Mouse (Mus musculus) embryonic fibroblast, embryonic 13.5 days (primary cell): ENCODE data around the gene Tbc1d2. TPM values are rescaled to one million over a fixed set of nuclear protein-coding genes. Genes with fewer than 3 reads are reported as not detected.

ENCODE experiments used
- H3K27ac ChIP-seq: 2 replicates; pipeline ENCODE4 v1.5.1; 2012; ENCODE audit warnings: low read length, control low read depth, inconsistent platforms; ENCODE audit not compliant: insufficient read depth
- H3K4me1 ChIP-seq: 2 replicates; pipeline ENCODE4 v1.6.1; 2011; ENCODE audit warnings: low read length; ENCODE audit not compliant: control insufficient read depth, insufficient read depth
- H3K4me3 ChIP-seq: 2 replicates; pipeline ENCODE4 v1.5.1; 2011; ENCODE audit warnings: mild to moderate bottlenecking, control low read depth, low read length; ENCODE audit not compliant: insufficient read depth
- CTCF ChIP-seq: IDR thresholded peaks from 2 replicates; pipeline ENCODE4 v1.5.1; 2011; ENCODE audit warnings: mild to moderate bottlenecking, control low read depth, low read length, moderate library complexity, borderline replicate concordance; ENCODE audit not compliant: insufficient read depth
- POLR2A ChIP-seq: IDR thresholded peaks from 2 replicates; pipeline ENCODE4 v1.6.1; 2011; ENCODE audit warnings: low read depth, mild to moderate bottlenecking, control low read depth, low read length, moderate library complexity
- polyA plus RNA-seq: library from polyadenylated mRNA; stranded (reverse); fragments of >200 nt; gene quantifications from 2 replicates; pipeline ENCODE4 v1.2.4, GENCODE M21; 2011; ENCODE audit warnings: low read depth; ENCODE audit not compliant: missing spikeins, insufficient read length

Tbc1d2 gene
- polyA plus RNA-seq, 1 experiment = 5.6 TPM

DNA sequence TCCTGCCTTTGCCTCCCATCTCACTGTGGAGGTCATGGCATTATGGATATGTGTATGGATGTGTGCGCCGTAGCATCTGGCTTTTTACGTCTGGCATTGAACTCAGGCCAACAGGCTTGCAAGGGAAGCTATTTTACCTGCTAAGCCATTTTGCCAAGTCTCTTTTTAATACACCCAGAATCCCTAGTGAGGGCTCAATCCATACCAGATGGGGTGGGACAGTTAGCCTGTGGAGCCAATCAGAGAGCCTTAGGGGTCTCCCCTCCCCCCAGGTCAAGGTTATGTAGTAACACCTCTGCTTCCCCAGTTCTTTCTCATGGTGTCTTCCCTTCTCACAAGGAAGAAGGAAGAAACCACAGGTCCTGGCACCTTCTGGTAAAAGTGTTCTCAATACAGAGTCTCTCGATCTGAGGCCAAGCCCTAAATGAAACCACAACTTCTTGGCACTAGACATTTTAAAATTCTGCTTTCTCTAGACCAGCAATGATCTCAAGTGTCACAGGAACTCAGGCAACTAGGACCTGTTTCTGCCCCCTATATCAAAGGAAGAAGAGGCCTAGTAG lies 84.5 kb downstream of the Tbc1d2 start:
- Histone ChIP-seq H3K4me3 (no peak overlapping the region), H3K27ac (no peak overlapping the region), H3K4me1 (no peaks in the 10 kb centered on the region)
- TF ChIP-seq CTCF (no peak), POLR2A (no peak)

- H3K27ac ChIP-seq = no peak overlapping the region
- no peaks in the 10 kb centered on the region for H3K4me1 ChIP-seq
- no peak overlapping the region for H3K4me3 ChIP-seq
- TF ChIP-seq CTCF = no peak
- TF ChIP-seq POLR2A = no peak
Measured at GRCm38 (mm10) chr4:46564247-46564646, 85.8 kb downstream of the Tbc1d2 start.

- Histone ChIP-seq H3K4me1 (no peaks in the 10 kb centered on the region), H3K27ac (no peak overlapping the region), H3K4me3 (no peak overlapping the region)
- TF ChIP-seq POLR2A = no peak
- TF ChIP-seq CTCF = no peak
Measured at GRCm38 (mm10) chr4:46563847-46564246, 86.2 kb downstream of the Tbc1d2 start.

GRCm38 (mm10) chr4:46562841-46563240 lies 87.2 kb downstream of the Tbc1d2 start:
- Histone ChIP-seq H3K4me1 (no peaks in the 10 kb centered on the region), H3K4me3 (no peak overlapping the region), H3K27ac (no peak overlapping the region)
- TF ChIP-seq CTCF = no peak
- no peak for TF ChIP-seq POLR2A

- TF ChIP-seq POLR2A (no peak), CTCF (no peak)
- H3K4me3 ChIP-seq = no peak overlapping the region
- no peaks in the 10 kb centered on the region for H3K4me1 ChIP-seq
- no peak overlapping the region for H3K27ac ChIP-seq
Measured at GRCm38 (mm10) chr4:46562037-46562436, 88.0 kb downstream of the Tbc1d2 start.

GRCm38 (mm10) chr4:46560069-46560705 lies 89.8 kb downstream of the Tbc1d2 start:
- Histone ChIP-seq H3K27ac (no peak overlapping the region), H3K4me1 (no peaks in the 10 kb centered on the region), H3K4me3 (no peak overlapping the region)
- TF ChIP-seq POLR2A = no peak
- TF ChIP-seq CTCF = no peak

GRCm38 (mm10) chr4:46558672-46559667 lies 91.0 kb downstream of the Tbc1d2 start:
- TF ChIP-seq CTCF (no peak), POLR2A (no peak)
- Histone ChIP-seq H3K4me1 (no peaks in the 10 kb centered on the region), H3K27ac (no peak overlapping the region)

DNA sequence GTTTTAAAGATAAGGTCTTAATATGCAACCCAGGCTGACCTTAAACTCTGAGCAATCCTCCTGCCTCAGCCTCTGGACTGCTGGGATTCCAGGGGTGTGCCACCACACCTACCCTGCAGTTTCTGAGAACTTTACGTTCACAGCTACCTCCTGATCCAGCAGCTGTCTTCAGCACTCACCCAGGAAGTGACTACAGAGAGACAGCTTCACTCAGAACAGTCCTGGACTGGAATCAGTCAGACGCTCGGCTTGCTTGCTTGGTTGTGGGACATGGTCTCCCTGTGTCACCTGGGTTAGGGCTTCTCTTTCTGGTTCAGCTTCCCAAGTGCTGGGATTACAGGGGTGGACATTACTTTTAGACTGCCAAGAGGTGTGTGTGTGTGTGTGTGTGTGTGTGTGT lies 93.1 kb downstream of the Tbc1d2 start:
- TF ChIP-seq POLR2A (no peak), CTCF (no peak)
- no peaks in the 10 kb centered on the region for H3K4me1 ChIP-seq
- H3K27ac ChIP-seq = no peak overlapping the region
- no peak overlapping the region for H3K4me3 ChIP-seq

More at GRCm38 (mm10) chr4:46558672-46559667, 91.0 kb downstream of the Tbc1d2 start:
- no peak overlapping the region for H3K4me3 ChIP-seq

GRCm38 (mm10) chr4:46555762-46556161 lies 94.2 kb downstream of the Tbc1d2 start:
- Histone ChIP-seq H3K4me1 (no peaks in the 10 kb centered on the region), H3K4me3 (no peak overlapping the region), H3K27ac (no peak overlapping the region)
- TF ChIP-seq CTCF = no peak
- TF ChIP-seq POLR2A = no peak

Other genes with a start within 250 kb of the Tbc1d2 start
- gene Hemgn, start 236.7 kb downstream of the Tbc1d2 start, polyA plus RNA-seq = not detected in 2 replicates
- 202 and 231 TPM in 2 replicates for gene Anp32b, start 199.3 kb downstream of the Tbc1d2 start, polyA plus RNA-seq
- gene Nans, start 161.0 kb downstream of the Tbc1d2 start, polyA plus RNA-seq = 89.9 and 92.1 TPM in 2 replicates
- 0.93 TPM in 1 of 2 replicates, not detected in the other for gene Trim14, start 114.1 kb downstream of the Tbc1d2 start, polyA plus RNA-seq
- 0.81 and 0.82 TPM in 2 replicates for gene Coro2a, start 48.0 kb downstream of the Tbc1d2 start, polyA plus RNA-seq